Mouse (Mus musculus): ENCODE measurements around the gene Dagla.

GRCm38 (mm10) chr19:10208851-10209250, 95.8 kb downstream of the Dagla start:
- TF ChIP-seq POLR2A (IDR thresholded peaks at IDR 0.05; ENCODE audit: insufficient read depth, low read depth, low read length), result no peak
- no peak for TF ChIP-seq CTCF (IDR thresholded peaks at IDR 0.05)
- peak; percentile 70 for TF ChIP-seq EP300 (IDR thresholded peaks at IDR 0.05; ENCODE audit: insufficient read depth, low read depth, low read length)

All from heart, adult 2 months (tissue).